Mouse (Mus musculus) monocyte, adult 2 months (primary cell): ENCODE measurements around the gene Pole4.
"Not testable (repeated sequence)": the region's sequence is repeated elsewhere in the genome, so short reads cannot be mapped to it uniquely, and the experiment has no call there.

Experiments
- DNase-seq, 2 experiments: peaks; one replicate each; pipeline ENCODE4 v3.0.0; 2022; ENCODE audit warnings: low spot score in 2 of 2, low read depth in 1 of 2

Gene Pole4

GRCm38 (mm10) chr6:82640046-82640445, 65.1 kb downstream of the Pole4 start:
- no peak for DNase-seq

- DNase-seq = not testable (repeated sequence)
Observed at GRCm38 (mm10) chr6:82625331-82625730, 79.8 kb downstream of the Pole4 start.

GRCm38 (mm10) chr6:82613201-82613600, 92.0 kb downstream of the Pole4 start:
- DNase-seq = no peak

- no peak for DNase-seq
Observed at GRCm38 (mm10) chr6:82611049-82611448, 94.1 kb downstream of the Pole4 start.

GRCm38 (mm10) chr6:82609339-82609926, 95.7 kb downstream of the Pole4 start:
- DNase-seq = no peak

- no peak for DNase-seq
Observed at GRCm38 (mm10) chr6:82608756-82609155, 96.4 kb downstream of the Pole4 start.

GRCm38 (mm10) chr6:82604791-82605190, 100.4 kb downstream of the Pole4 start:
- DNase-seq = no peak

GRCm38 (mm10) chr6:82603665-82604064, 101.5 kb downstream of the Pole4 start:
- no peak for DNase-seq

- no peak for DNase-seq
Observed at GRCm38 (mm10) chr6:82603228-82603627, 101.9 kb downstream of the Pole4 start.

GRCm38 (mm10) chr6:82595461-82596090, 109.6 kb downstream of the Pole4 start:
- DNase-seq = no peak

- no peak for DNase-seq
Observed at GRCm38 (mm10) chr6:82589387-82589786, 115.8 kb downstream of the Pole4 start.

- no peak for DNase-seq
Observed at GRCm38 (mm10) chr6:82585396-82585795, 119.8 kb downstream of the Pole4 start.

- no peak for DNase-seq
Observed at GRCm38 (mm10) chr6:82575445-82575844, 129.7 kb downstream of the Pole4 start.
